Mouse (Mus musculus) embryonic fibroblast, embryonic 13.5 days (primary cell): ENCODE data around the gene P4ha1.

Source experiments
- CTCF ChIP-seq: IDR thresholded peaks from 2 replicates; pipeline ENCODE4 v1.5.1; 2011; ENCODE audit warnings: mild to moderate bottlenecking, control low read depth, low read length, moderate library complexity, borderline replicate concordance; ENCODE audit not compliant: insufficient read depth
- POLR2A ChIP-seq: IDR thresholded peaks from 2 replicates; pipeline ENCODE4 v1.6.1; 2011; ENCODE audit warnings: low read depth, mild to moderate bottlenecking, control low read depth, low read length, moderate library complexity

DNA sequence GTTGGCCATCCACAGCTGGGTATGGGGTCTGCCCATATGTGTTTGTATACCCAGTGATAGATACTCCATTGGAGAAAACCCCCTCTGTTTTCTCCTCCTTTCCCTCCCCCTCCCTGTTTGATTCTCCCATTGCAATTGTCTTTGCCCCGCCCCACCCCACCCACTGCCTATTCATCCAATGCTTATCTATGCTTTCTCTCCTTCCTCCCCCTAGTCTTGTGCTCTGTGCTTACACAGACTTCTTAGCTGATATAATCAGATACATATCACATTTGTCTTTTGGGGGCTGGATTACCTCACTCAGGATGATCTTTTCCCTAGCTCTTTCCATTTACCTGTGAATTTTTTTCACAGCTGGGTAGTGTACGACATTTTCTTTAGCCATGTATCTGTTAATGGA is 23.5 kb downstream of the P4ha1 start:
- TF ChIP-seq CTCF (no peak), POLR2A (no peak)
